Mouse (Mus musculus): ENCODE measurements around the gene Pla2g2c.

Pla2g2c gene

DNA sequence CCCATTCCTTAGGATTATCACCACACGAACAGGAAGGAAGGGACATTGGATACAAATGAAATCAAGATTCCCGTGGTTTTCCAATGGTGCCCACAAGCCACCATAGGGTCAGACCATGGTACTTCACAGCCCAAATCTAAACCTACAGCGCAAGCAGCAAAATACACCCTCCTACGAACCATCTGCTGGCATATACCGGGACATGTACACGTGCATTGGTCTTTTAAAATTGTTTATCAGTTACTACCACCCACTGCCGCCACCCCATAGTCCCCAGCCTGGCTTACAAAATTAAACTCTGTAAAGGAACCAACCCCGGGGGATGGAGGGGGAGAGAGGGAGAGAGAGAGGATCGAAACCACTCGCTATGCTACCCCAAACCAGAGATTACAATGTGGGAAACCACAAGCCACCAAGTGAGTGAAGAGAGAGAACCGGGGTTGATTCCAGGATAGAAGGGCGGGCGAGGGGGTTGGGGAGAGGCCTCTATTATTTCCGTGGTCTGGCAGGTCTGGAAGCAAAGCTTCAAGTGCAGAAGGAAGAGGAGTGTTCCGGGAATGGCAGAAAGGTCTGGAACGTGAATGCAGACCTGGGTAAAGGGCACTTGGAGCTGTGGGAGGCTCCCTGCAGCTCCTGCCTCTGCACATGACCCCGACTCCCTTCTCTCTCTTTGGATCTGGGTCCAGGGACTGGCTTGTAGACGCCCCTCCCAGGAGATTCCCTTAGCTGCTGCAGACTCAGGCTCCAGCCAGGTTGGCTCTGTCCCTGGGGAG, at the start of gene Pla2g2c:
TSS of gene Pla2g2c (plus strand) at position 439 of the 773 bp plus-strand sequence.
- no peak for DNase-seq

DNA sequence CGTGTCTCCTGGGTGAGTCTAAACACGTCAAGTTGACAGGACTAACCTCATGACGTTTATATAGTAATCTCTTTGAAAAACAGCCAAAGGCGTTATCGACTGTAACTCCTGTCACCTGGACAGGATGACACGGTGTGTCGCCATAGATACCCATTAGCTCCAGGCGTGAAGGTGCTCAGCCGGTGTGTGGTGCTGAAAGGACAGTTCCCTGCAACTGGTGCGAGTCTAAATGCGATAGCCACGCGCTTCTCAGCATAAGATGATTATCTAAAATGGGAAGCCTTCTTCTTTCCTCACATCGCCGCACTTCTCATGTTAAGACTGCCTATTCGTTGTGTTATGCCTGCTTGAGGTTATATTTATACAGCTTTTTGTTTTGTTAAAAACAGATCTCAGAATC, 48.1 kb upstream of the Pla2g2c start:
- peak; percentile 75 for DNase-seq

DNA sequence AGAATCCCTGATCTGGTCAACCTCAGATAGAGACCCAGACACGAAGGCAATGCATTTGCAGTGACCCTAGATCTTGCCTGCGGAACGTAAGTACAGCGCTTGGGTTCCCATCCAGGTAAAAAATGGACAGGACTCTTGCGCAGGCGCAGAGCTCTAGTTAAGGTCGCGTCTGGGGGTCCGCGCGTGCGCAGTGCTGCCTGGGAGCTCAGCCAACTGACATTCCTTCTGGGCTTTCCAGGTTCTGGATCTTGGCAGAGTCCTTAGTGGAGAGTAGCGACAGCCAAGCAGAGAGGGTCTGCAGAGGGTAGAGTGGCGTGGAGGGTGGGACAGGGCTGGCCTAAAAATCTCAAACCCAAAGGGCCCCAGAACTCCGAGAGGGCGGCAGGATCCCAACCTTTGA, 47.0 kb upstream of the Pla2g2c start:
- peak; percentile 27 for DNase-seq

DNA sequence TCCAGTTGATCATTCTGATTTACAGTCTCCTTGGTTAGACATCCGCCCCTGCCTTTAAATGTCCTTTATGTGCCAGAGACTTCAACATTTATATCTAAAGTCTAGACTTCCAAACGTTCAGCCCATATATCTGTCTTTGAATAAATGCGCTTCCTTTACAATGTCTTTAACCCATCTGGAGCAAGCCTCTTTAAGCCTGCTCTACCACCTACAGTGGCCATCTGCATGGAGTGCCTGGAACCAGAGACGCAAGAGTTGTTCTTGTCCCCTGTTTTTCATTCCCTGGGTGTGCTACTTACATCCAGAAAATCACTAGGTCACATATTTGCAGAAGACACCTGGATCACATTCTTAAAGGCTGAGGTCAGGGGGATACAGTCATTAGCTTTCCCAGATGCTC, 44.5 kb upstream of the Pla2g2c start:
- DNase-seq = no peak

DNA sequence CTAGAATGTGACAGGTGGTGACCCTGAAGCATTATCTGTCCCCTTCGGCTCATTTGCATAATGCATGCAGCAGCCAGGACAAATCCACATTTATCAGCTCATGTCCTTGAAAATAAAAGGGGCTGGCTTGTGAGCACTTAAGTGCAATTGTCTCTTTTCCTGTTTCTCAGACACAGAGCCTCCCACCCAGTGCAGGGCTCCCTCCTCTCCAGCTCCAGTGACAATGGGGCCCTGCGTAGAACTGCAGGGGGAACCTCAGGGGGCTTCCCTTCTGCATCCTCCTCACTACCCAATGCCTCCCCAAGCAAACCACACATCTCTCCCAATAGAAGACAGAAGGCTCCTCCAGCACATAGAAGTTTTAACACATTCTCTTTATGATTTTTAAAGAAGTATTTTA, 41.8 kb upstream of the Pla2g2c start:
- no peak for DNase-seq

DNA sequence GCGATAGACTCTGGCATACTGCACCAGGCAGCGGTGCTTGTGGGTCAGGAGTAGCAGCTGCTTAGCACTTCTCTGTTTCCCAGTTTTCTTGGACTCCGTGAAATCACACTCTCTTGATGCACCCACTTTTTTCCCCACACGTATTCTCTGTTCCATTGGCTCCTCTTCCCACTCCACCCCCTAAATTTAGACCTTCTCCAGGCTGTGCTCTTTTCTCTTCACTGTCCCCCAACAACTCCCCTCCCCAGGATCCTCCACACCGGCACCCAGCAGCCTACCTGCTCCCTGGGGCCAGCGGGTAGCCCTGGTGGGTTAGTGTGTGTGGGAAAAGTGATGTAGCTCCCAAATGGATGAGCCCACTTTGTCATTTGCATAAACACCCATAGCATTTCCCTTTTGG, 38.8 kb upstream of the Pla2g2c start:
- DNase-seq = no peak

DNA sequence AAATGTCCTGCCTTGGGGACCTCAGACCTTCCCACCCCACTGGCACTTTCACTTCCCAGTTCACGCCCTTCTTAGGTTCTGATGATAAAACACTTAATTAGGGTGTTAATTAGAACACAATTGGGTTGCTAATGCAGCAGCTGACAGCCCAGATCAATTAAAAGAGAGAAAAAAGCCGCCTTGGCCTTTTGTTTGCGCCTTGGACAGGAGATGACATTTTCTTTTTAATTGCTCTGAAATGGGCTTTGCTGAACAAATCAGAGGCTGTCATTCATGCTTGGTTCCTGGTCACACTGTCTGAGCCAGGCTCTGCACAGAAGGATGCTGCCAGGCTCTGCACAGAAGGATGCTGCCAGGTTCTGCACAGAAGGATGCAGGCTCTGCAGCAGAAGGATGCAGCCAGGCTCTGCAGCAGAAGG, 35.5 kb upstream of the Pla2g2c start:
- no peak for DNase-seq

DNA sequence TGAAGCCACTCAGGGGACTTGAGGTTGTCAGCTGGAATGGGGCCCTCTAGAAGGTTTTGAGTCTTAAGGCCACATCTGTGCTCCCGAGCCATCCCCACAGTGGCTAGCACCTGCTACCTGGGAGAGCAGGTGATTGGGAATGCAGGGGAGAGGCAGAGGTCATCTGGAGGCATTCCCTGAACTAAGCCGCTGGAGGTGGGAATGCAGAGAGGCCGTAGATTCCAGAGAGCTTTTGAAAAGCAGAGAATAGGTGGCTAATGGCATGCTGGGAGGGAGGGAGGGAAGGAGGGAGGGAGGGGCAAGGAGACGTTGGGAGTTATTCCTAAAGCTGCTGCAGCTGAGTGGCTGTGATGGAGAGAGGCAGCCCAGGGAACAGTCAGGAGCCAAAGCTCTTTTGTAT, 34.0 kb upstream of the Pla2g2c start:
- no peak for DNase-seq

DNA sequence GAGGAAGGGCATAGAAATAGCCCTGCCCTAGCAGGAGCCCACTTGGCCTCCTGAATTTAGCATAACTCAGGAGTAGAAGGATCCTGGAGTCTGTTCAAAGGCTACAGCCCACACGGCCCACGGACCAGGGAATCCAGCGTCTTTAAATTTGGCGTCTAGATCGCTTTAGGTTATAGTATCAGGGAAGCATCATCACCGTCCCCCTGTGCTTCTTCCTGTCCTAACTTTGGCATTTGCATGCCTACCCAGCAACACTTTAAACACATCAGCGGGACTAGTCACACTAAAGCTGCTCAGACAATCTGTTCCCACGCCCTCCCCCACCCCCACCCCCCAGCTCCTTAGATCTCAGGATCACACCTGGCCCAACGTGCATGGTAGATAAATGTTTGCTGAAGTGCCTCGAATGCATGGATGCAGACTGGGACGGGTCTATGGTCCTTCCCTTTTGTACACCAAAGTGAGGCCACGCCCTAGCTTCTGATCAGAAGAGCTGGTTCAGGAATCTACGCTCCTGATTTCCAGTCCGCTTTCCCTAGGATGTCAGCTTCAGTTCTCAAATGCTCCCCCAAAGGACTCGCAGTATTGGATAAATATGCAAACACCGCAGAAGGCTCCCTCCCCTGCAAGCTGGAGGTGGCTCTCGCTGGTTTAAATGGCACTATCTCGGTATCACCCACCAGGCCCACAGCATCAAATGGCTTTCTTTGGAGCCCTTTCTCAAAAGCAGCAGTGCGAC, 33.0 kb upstream of the Pla2g2c start:
- DNase-seq = no peak

DNA sequence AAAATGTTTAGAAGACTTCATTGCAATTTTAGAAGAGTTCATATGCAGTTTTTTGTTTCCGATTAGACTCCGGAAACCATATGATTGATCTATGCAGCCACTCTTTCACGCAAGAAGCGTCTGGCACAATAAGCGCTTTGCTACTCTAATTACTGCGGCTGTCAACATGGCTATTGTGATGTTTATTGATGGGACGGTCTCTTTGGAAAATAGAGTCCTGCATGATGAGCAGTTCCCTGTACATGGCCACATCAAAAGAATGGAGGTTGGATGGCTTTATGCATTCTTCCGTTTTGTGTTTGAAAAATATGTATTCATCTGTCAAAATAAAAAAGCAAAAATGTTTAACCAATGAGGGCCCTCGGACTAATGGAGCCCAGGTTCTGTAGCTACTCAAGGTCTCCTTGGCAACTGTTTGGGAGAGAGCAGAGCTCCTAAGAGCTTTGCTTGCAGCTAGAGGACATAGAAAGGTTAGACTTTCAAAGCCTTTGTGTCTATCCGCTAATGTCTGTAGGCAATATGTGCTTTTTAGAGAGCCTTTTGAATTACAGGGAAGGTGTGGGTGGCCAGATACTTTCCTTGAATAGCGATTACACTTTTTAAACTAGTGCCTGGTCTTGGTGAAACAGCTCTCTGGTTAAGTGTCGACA, 31.4 kb upstream of the Pla2g2c start:
- DNase-seq = no peak

DNA sequence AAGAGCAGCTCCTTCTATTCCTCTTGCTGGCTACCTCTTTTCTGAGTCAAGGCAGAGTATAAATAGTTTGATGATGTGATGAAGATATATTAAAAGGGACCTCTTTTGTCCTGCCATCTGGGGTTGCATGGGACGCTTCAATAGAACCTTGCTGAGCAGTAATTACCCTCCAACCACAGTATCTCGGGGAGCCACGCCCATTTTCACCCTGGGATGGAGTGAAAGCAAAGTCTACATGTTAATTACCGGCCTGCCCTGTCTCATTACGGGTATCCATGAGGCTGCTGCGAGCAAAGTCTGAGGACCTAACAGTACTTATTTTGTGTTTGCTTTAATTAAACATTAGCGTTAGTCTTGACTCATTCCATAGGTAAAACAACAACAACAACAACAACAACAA, 27.9 kb upstream of the Pla2g2c start:
- peak; percentile 55 for DNase-seq

DNA sequence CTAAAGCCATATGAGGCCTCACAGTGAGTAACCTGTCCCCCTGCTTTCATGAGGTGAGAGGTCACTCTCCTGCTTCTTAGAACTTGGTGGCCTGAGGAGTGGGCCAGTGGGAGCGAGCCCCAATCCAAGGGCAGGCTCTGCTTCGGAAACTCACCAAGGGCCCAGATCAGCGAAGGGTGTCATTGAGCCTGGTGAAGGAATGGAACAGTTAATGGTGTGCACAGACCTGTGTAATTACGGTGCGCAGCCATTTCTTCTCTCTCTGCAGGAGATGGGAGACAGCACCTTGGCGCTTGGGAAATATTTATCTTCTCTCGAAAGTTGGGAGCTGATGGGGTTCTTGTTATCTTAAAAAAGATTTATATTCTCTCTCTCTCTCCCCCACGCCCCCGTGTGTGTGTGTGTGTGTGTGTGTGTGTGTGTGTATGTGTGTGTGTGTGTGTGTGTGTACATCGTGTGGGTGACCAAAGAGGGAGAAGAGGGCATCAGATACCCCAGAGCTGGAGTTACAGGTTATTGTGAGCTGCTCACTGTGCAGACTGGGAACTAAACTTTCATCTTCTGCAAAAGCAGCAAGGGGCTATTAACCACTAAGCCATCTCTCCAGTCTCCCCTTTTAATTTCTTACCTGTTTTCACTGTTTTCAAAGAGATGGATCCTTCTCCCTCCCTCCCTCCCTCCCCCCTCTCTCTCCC, 27.3 kb upstream of the Pla2g2c start:
- DNase-seq = no peak

DNA sequence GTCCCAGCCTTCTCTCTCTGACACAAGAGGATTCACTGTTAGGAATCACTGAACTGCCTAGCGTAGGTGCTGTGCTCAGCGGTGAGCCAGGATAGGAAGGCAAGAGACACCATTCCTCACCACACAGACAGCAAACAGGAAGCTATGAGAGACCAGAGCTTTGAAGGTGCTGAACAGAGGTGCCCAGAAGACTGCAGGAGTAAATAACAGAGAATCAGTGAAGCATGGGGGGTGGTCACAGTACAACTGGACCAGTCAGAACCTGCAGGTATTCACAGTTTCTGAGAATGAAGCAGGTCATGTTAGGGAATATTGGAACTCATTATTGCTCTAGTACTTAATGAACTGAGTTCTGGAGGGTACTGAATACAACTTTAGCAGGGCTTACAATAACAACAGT, 26.3 kb upstream of the Pla2g2c start:
- no peak for DNase-seq

DNA sequence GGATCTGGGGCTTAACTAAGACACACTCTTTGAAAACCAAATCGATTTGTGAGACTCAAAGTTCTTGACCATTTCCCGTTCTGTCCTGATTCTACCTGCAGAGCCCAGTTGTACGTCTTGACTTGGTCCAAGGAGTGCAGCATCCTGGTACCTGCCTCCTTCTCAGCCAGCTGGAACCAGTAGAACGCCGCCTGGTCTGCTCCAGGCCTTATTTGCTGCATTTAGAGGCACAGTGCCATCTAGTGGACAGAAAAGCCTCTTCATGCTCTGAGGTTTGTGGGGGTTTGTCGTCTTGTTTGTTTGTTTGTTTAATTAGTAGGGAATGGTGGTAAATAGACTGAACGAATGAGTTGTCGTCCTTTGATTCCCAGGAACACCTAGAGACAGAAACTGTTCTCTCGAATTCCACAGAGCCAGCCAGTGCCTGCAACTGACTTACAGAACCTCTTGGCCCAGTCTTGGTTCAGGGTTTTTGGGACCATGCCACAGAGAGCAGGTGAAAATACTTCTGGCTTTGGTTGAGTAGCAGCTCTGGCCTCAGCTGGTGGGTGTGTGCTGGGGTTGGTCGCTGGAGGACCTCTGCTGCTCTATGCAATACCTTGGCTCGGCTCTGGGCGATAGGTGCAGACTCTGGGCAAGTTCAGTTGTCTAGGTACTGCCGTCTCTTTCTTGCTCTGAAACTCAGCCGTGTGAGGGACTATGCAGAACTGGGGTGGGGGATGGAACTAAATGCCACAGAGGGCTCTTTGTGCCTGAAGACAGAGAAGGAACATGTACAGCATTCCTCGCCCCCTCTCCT, 24.2 kb upstream of the Pla2g2c start:
- peak; percentile 81 for DNase-seq

DNA sequence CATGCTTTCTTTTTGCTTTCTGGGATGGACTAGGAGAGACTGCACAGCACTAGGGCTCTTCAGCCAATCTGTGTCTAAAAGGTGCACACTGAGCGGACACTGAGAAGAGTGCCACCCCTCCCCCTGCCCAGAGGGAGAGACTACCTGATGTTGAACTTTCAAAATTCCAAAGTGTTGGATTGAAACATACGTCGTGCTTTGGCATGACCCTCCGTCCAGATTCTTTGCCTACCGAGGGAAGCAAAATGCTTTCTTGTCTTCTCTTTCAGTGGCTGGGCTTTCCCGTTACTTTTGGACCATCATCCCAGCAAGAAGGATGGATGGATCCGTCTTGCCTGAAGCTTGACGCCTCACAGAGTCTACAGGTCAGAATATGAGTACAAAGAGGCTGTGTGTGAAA, 23.5 kb upstream of the Pla2g2c start:
- no peak for DNase-seq

DNA sequence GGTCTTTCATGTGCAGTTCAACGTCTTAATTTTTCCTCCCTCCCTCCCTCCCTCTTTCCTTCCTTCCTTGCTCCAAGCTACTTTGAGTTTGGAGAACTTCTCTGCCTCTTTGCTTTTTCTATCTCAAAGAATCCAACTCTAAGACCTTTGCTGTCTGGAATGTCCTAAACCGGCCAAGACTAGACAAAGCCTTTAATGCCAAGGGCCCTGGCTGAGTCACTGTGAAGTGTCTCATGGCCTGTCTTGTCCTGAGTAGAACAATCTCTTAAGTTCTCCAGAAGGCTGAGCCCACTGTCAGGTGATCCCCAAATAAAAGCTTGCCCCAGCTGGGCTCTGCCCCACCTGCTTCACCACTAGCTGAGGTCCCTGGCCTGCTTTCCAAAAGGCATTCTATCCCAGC, 22.6 kb upstream of the Pla2g2c start:
- no peak for DNase-seq

DNA sequence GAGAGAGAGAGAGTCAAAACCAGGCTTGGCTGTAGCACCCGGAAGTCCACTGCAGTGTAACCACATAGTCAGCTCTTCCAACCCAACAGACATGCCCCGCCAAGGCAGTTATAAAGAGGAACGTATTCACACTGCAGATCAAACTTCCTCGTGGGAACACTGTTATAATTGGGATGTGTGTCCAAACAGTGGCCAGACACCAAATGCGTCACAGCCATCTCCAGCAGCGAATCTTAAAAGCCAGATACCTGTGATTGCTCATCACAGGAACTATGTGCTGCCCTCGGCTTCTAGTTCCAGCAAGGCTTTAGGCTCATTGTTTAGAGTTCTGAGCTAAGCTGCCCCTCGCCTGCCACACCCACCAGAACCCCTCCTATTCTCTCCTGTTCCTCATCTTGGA, 22.1 kb upstream of the Pla2g2c start:
- no peak for DNase-seq

DNA sequence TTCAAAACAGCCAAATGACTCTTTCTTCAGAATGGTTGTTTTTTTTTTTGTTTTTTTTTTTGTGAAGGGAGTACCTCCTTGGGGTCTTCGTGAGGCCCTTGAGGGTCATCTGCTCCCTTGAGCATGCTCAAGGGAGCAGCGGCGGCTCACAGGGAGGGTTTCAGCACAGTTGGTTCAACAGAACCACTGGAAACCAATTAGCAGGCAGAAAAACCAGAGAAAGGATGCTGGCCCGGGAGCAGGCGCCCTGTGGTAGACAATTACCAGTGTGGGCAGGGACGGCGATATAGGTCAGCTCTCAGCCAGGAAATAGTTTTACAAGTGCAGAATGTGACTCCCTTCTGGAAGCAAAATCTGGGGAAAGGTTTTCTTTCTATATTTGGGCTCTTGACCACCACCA, 21.0 kb upstream of the Pla2g2c start:
- no peak for DNase-seq

DNA sequence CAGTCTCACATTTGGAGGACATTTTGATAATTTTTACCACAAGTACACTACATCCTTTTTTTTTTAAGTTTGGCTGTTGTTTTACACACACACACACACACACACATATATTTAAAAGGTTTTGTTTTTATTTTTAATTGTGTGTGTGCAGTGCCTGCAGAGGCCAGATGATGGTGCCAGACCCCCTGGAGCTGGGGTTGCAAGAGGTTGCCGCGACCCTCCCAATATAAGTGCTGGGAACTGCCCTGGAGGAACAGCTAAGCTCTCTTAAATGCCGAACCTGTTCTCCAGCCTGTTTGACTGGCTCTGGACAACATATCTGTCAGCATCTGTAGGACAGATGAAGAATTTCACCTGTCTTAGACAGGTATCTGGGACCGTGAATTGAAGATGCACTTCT, 20.4 kb upstream of the Pla2g2c start:
- DNase-seq = no peak

DNA sequence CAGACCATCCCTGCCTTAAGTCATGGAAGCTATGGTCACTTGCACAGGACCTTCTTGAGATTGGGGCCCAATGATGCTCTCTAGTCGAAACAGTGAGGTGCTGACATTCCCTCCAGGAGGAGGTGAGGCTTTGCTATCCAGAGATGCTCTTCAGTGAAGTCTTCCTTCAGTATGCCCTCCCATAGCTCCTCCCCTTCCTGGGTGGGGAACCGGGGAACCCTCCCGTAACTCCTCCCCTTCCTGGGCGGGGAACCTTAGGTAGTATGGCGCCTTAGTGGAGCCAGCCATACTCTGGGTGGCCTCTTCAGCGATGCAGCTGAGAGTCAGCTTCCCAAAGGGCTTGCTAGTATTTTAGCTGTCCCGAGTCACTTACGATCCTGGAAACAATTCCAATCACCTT, 18.0 kb upstream of the Pla2g2c start:
- no peak for DNase-seq

DNA sequence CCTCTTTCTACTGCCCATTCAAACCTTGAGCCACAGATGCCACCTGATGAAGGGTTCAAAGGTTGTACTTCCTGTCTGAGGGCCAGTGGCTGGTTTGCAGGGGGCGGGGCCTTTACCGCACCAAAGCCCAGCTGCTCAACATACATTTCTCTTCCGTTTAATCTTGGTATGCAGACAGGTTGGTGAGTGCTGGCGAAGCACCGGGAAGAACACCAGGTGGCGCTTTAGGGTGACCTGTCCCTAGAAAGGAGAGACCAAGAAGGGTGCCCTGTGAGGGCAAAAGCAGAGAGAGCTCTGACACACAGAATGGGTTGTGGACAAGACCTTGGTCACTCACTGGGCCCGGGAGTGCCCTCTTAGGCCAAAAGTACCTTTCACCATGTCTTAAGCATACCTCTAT, 16.0 kb upstream of the Pla2g2c start:
- DNase-seq = peak; percentile 87

DNA sequence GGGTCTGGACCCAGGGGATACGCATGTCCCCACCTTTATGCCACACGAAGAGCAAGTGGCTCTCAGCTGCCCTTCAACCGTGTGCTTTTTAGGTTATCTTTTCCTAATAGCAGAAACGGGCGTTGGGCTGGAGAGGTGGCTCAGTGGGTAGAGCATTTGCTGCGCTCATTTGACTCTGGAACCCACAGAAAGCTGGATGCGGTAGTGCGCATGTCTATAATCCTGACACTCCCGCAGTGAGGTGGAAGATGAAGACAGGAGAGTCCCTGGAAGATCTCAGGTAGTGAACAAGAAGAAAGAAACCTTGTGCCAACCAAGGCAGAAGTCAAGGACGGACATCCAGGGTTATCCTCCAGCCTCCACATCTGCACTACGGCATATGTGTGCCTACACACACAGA, 15.3 kb upstream of the Pla2g2c start:
- DNase-seq = no peak

DNA sequence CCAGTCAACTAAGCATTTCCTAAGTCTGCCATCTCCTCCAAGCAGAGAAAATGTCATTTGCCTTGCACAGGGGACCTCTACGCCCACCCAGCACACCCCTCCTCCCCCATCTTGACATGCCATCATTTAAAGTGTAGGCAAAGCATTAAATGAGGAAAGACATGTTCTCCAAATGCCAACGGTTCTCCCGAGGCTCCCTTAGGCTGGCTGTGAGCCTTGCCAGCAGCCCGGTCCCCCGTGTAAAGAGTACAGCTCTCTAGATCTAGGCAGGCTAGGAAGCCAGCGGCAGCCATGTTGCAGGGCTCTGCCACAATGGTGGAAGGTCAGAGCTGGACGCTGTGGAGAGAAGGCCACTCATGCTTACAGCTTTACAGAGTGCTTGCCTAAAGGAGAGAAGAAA, 14.6 kb upstream of the Pla2g2c start:
- DNase-seq = no peak

Measured in kidney, postnatal 10 days (tissue).